Mouse (Mus musculus) spleen, adult 2 months (tissue): ENCODE data around the gene Jhy. TPM values are rescaled to one million over a fixed set of nuclear protein-coding genes. Genes with fewer than 3 reads are reported as not detected.

ENCODE experiments used
- DNase-seq, 2 experiments: peaks; one replicate each; pipeline versions ENCODE4 v3.0.0 to v3.0.0-alpha.2; 2012 to 2021; ENCODE audit warnings: low spot score in 2 of 2, low read depth in 1 of 2
- H3K27ac ChIP-seq: fragments of 200-500 bp; 2 replicates; pipeline ENCODE4 v1.5.1; 2012; ENCODE audit warnings: low read length, inconsistent platforms; ENCODE audit not compliant: insufficient read depth
- H3K27me3 ChIP-seq: fragments of 200-500 bp; 2 replicates; pipeline ENCODE4 v1.6.1; 2012; ENCODE audit warnings: mild to moderate bottlenecking, moderate library complexity, low read length, inconsistent platforms; ENCODE audit not compliant: control insufficient read depth, insufficient read depth
- H3K36me3 ChIP-seq: fragments of 200-500 bp; 2 replicates; pipeline ENCODE4 v1.6.1; 2012; ENCODE audit warnings: mild to moderate bottlenecking, low read length, inconsistent platforms; ENCODE audit not compliant: control insufficient read depth, insufficient read depth
- H3K4me1 ChIP-seq: fragments of 200-500 bp; 2 replicates; pipeline ENCODE4 v1.6.1; 2011; ENCODE audit warnings: inconsistent platforms; ENCODE audit not compliant: control insufficient read depth, insufficient read depth, insufficient read length
- H3K4me3 ChIP-seq: fragments of 200-500 bp; 2 replicates; pipeline ENCODE4 v1.5.1; 2011; ENCODE audit warnings: mild to moderate bottlenecking, inconsistent platforms; ENCODE audit not compliant: insufficient read depth, insufficient read length; ENCODE audit errors: extremely low read depth
- CTCF ChIP-seq: fragments of 200-500 bp; IDR thresholded peaks from 2 replicates; pipeline ENCODE4 v1.5.1; 2011; ENCODE audit warnings: mild to moderate bottlenecking, inconsistent platforms; ENCODE audit not compliant: insufficient read depth, insufficient read length, insufficient replicate concordance; ENCODE audit errors: extremely low read depth
- POLR2A ChIP-seq: fragments of 200-500 bp; IDR thresholded peaks from 2 replicates; pipeline ENCODE4 v1.6.1; 2011; ENCODE audit warnings: low read depth, low read length, inconsistent platforms
- WGBS: fragments of 180-500 bp; shearing (Covaris S2); methylation state at CpG from one replicate; pipeline ENCODE4 v1.1.7; 2018; 5-methylcytosine and 5-hydroxymethylcytosine counted together
- polyA plus RNA-seq: library from polyadenylated mRNA; depleted of rRNA; stranded (reverse); fragments of >200 nt; gene quantifications from 2 replicates; pipeline ENCODE4 v1.2.3, GENCODE M21; 2012

The Jhy gene
- polyA plus RNA-seq, 1 experiment = 0.90 TPM

DNA sequence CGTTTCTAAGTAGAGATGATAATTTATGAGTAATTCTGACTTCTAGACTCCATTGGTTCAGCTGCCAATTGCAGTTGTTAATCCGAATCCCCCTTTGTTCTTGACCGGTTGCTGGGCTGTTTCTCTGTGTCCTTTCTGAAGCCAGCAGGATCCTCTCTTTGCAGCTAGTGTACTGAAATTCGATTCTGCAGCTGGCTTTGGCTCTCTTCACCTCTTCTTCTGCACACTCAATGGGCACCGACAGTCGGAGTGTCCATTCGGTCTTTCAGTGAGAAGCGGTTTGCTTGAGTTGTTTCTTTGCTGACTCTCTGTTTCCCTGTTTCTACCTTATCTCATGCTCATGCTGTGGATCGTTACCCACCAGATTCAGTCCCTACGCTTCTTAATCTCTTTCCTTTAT is 78.2 kb downstream of the Jhy start:
- Histone ChIP-seq H3K36me3 (no peaks in the 10 kb centered on the region), H3K27me3 (no peaks in the 10 kb centered on the region; the same call in 1 of the 2 replicates), H3K4me3 (no peak overlapping the region), H3K4me1 (no peaks in the 10 kb centered on the region), H3K27ac (no peak overlapping the region)
- TF ChIP-seq POLR2A (no peak), CTCF (no peak)
- DNase-seq = no peak
- 60% methylated on average over 10 of the region's 10 CpGs for WGBS

DNA sequence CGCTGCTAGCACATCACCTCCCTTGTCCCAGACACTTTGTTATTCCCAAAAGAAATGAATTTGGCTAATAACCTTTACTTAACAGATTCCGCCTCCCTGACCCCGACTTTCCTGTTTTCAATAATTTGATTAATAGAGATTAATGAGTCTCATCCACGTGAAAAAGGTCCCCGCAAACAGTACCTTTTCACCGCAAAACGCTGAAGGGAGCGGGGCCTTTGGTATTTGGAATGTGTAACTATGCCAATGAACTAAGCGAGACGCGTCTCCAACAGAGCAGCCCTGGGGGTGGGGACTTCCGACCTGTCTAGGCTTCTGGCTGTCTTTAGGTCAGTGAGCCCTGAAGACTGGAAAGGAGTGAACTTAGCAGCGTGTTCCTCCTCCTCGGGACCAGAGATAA is 84.9 kb downstream of the Jhy start:
- TF ChIP-seq POLR2A (no peak), CTCF (no peak)
- peaks cover 3% of the 10 kb centered on the region; the same call in 1 of the 2 replicates for H3K4me1 ChIP-seq
- H3K36me3 ChIP-seq = no peaks in the 10 kb centered on the region
- H3K27me3 ChIP-seq = peaks cover 16% of the 10 kb centered on the region
- H3K4me3 ChIP-seq = no peak overlapping the region
- WGBS = 9% methylated on average over 14 of the region's 14 CpGs
- no peak for DNase-seq
- H3K27ac ChIP-seq = no peak overlapping the region

DNA sequence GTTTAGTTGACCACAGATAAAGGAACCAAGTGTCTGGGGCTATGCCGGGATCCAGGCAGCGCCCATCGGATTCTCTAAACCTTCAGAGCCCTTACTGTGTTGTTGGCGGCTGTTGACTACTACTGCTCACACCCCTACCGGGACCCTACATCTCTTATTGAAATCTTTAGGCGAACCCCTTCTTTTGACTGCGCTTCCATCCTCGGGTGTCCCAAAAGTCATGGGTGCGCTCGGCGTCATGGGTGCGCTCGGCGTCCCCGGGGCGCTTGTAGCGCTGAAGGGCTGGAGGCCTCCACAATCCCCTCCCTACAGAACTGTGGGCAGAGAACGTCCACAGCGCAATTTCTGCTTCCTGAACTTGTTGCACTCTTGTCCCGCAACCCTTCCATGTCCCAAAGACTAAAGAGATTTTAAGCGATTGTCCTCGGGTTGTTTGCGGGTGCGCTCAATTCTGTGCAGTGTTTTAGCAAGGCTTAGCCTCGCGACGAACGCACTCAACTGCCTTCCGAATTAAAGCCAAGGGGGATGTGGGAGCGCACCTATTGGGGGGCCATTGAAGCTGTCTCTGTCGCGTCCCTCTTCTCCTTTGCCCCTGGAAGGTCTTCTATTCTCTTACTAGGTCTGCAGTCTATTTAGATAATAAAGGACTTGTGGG is 85.5 kb downstream of the Jhy start:
- H3K27me3 ChIP-seq = peaks cover 20% of the 10 kb centered on the region
- peaks cover 3% of the 10 kb centered on the region; the same call in 1 of the 2 replicates for H3K4me1 ChIP-seq
- no peak for TF ChIP-seq CTCF
- no peak for TF ChIP-seq POLR2A
- no peak overlapping the region for H3K4me3 ChIP-seq
- H3K36me3 ChIP-seq = no peaks in the 10 kb centered on the region
- DNase-seq = no peak
- no peak overlapping the region for H3K27ac ChIP-seq
- 6% methylated on average over 32 of the region's 32 CpGs for WGBS

DNA sequence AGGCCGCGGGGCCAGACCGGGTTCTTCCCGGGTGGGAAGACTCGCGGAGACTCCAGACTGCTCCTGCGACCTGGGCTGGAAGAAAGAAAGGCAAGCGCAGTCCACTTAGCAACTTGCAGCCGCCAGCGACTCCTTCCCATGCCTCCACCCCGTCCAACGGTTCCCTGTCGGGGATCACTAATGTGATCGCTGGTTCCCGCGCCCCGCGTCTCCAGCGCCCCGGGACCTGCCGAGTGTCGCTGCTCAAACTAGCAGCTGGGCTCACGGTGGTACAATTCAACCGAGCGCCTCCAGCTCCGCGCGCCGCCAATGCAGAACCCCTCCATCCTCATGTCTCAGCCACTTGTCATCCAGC is 86.1 kb downstream of the Jhy start:
- no peak overlapping the region for H3K4me3 ChIP-seq
- 4% methylated on average over 29 of the region's 29 CpGs for WGBS
- H3K4me1 ChIP-seq = peaks cover 3% of the 10 kb centered on the region; the same call in 1 of the 2 replicates
- DNase-seq = no peak
- TF ChIP-seq CTCF = no peak
- TF ChIP-seq POLR2A = no peak
- peaks cover 20% of the 10 kb centered on the region for H3K27me3 ChIP-seq
- no peaks in the 10 kb centered on the region for H3K36me3 ChIP-seq
- no peak overlapping the region for H3K27ac ChIP-seq

DNA sequence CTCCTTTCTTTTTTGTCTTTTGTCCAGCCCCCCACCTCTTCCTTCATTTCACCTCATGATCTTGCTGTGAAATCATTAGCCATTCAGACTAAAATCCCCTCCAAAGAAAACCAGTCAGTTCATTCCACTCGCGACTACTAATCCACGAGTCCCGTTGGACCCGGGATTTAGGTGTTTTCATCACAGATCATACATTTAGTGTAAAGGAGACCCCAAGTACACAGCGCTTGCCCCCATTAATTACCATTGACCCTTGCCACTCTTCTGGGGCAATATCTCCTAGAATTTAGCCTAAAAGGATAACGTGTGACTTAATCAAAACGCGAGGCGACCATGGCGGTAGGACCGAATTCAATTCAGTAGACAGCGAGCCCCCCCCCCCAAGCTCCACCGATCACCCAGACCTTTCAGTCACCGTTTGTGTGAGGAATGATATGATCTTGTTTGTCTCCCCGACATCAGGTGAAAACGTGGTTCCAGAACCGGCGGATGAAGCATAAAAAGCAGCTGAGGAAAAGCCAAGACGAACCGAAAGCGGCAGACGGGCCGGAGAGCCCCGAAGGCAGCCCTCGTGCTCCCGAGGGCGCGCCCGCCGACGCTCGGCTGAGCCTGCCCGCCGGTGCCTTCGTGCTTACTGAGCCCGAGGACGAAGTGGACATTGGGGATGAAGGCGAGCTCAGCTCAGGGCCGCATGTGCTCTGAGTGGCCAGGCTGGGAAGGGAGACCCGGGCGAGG is 86.6 kb downstream of the Jhy start:
- TF ChIP-seq CTCF = no peak
- TF ChIP-seq POLR2A = no peak
- Histone ChIP-seq H3K4me1 (peaks cover 3% of the 10 kb centered on the region; the same call in 1 of the 2 replicates), H3K4me3 (no peak overlapping the region), H3K36me3 (no peaks in the 10 kb centered on the region), H3K27me3 (peaks cover 20% of the 10 kb centered on the region), H3K27ac (no peak overlapping the region)
- no peak for DNase-seq
- WGBS = 4% methylated on average over 42 of the region's 42 CpGs

DNA sequence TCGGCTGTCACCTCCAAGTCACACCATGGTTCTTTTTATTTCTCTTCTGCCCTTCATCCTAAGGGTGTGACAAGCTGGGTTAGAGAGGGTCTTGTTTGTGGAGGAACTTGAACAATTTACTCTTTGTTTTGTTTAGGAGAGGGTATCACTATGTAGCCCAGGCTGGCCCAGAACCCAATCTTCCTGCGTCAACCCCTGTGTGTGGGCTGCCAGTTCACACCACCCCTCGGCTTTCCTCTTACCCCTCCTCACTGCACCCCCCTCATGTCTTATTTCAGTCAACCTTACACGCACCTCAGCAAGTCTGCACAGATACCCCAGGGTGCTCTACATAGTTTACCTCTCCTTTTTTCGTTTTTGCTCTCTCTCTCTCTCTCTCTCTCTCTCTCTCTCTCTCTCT is 87.2 kb downstream of the Jhy start:
- TF ChIP-seq POLR2A (no peak), CTCF (no peak)
- WGBS = 12% methylated on average over 5 of the region's 5 CpGs
- peaks cover 22% of the 10 kb centered on the region for H3K27me3 ChIP-seq
- no peaks in the 10 kb centered on the region for H3K36me3 ChIP-seq
- no peak overlapping the region for H3K4me3 ChIP-seq
- DNase-seq = no peak
- no peak overlapping the region for H3K27ac ChIP-seq
- peaks cover 3% of the 10 kb centered on the region; the same call in 1 of the 2 replicates for H3K4me1 ChIP-seq

DNA sequence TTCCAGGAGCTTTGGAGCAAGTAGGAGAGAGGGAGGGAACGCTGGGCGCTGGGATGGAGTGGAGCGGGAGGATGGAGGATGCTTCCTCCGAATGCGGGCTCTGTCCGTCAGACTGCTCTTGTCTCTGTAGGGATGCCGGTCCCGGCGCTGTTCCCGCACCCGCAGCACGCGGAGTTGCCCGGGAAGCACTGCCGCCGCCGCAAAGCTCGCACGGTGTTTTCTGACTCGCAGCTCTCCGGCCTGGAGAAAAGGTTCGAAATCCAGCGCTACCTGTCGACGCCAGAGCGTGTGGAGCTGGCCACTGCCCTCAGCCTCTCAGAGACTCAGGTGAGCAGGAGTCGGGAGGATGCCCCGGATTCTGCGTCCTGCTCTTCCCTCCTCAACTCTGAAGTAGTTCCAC is 87.8 kb downstream of the Jhy start:
- Histone ChIP-seq H3K27me3 (peaks cover 27% of the 10 kb centered on the region), H3K4me1 (peaks cover 3% of the 10 kb centered on the region; the same call in 1 of the 2 replicates), H3K36me3 (no peaks in the 10 kb centered on the region), H3K27ac (no peak overlapping the region), H3K4me3 (no peak overlapping the region)
- DNase-seq = no peak
- 7% methylated on average over 29 of the region's 29 CpGs for WGBS
- TF ChIP-seq POLR2A (no peak), CTCF (no peak)
